ENCODE assay signal across 12 mouse cellular contexts in the genomic region with DNA sequence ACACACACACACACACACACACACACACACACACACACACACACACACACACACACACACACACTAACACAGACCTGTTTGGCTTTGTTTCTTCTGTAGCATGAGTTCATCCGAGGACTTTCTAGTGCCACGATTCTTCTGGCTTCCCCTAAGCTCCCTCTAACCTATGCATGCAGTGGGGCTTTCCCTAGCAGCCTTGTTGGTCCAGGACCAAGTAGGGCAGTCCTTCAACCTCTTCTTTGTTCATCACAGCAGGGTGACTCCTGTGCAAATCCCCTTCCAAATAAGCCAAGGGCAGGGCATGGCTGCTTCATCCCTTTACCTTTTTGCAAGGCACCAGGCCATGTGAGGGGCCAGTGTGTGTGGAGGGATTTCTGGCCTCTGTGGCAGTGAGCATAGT. TPM values are rescaled to one million over a fixed set of nuclear protein-coding genes. Genes with fewer than 3 reads are reported as not detected.
DNase-seq lines count a peak whose midpoint lies in the region; ATAC-seq and TF ChIP-seq lines count a peak whose summit lies in the region.
"Had no signal": no experiment of that assay in that cellular context is flagged by ENCODE, and none has a peak within 500 bp of the region (broad histone marks: within the 10 kb centered on the region; RNA-seq: fewer than 3 reads in every experiment).

No protein-coding gene starts in this region.

- DNase-seq in heart, postnatal 4 days: no peak
- no peak for DNase-seq in ES-E14 (ENCODE audit: low read depth, low spot score)
- no peak for DNase-seq in frontal cortex, adult 2 months (ENCODE audit: extremely low spot score in 1 of 2, low spot score in 1 of 2)

- no peaks in the 10 kb centered on the region for H3K27me3 ChIP-seq in heart, embryonic 12.5 days (replicated peaks)
- no peaks in the 10 kb centered on the region for H3K27me3 ChIP-seq in intestine, postnatal 0 days (replicated peaks; ENCODE audit: control insufficient read depth, insufficient read depth, low read length)
- no peaks in the 10 kb centered on the region for H3K27me3 ChIP-seq in intestine, embryonic 16.5 days (replicated peaks; ENCODE audit: control insufficient read depth, insufficient read depth, low read length)
- H3K27me3 ChIP-seq: embryonic facial prominence, embryonic 12.5 days had no signal

- H3K4me1 ChIP-seq in heart, embryonic 12.5 days (replicated peaks): peaks cover 24% of the 10 kb centered on the region
- H3K4me1 ChIP-seq in intestine, postnatal 0 days (replicated peaks; ENCODE audit: control insufficient read depth, insufficient read depth, low read length): no peaks in the 10 kb centered on the region
- H3K4me1 ChIP-seq in intestine, embryonic 16.5 days (ENCODE audit: control insufficient read depth, insufficient read depth, low read length): no peaks in the 10 kb centered on the region
- peaks cover 0 to 16% of the 10 kb centered on the region in 2 experiments; a peak in 2 of 4 replicates for H3K4me1 ChIP-seq in ES-E14 (ENCODE audit: control insufficient read depth in 2 of 2, insufficient read depth in 2 of 2, low read length in 2 of 2, poor library complexity in 1 of 2)
- H3K4me1 ChIP-seq: embryonic facial prominence, embryonic 12.5 days; hindbrain, embryonic 13.5 days had no signal

- peak overlapping the region; percentile 19; the same call in 1 of the 2 replicates for H3K27ac ChIP-seq in heart, embryonic 12.5 days (ENCODE audit: poor library complexity, severe bottlenecking)
- H3K27ac ChIP-seq in intestine, postnatal 0 days (ENCODE audit: low read depth, low read length): no peak overlapping the region
- no peak overlapping the region for H3K27ac ChIP-seq in intestine, embryonic 16.5 days (ENCODE audit: low read length)
- H3K27ac ChIP-seq in ES-E14 (ENCODE audit: insufficient read depth, low read depth, low read length, poor library complexity, severe bottlenecking): 0 out of 2 replicates have a peak overlapping the region, but pooled peaks have one; percentile 2
- H3K27ac ChIP-seq: embryonic facial prominence, embryonic 12.5 days; hindbrain, embryonic 13.5 days; liver, embryonic 14.5 days; midbrain, embryonic 10.5 days had no signal

- H3K4me3 ChIP-seq in heart, embryonic 12.5 days: no peak overlapping the region
- H3K4me3 ChIP-seq in intestine, postnatal 0 days (ENCODE audit: low read depth, low read length): no peak overlapping the region
- H3K4me3 ChIP-seq in intestine, embryonic 16.5 days (ENCODE audit: low read length): no peak overlapping the region
- H3K4me3 ChIP-seq in ES-E14 (ENCODE audit: insufficient read depth in 1 of 2, low read depth in 1 of 2, low read length in 2 of 2, poor library complexity in 1 of 2, severe bottlenecking in 1 of 2): no peak overlapping the region
- H3K4me3 ChIP-seq: embryonic facial prominence, embryonic 12.5 days; hindbrain, embryonic 13.5 days; midbrain, embryonic 10.5 days; myocyte had no signal

- WGBS in heart, embryonic 12.5 days: 67% methylated on average over 2 of the region's 2 CpGs
- WGBS in intestine, postnatal 0 days: 47% methylated on average over 2 of the region's 2 CpGs
- WGBS in intestine, embryonic 16.5 days: 74% methylated on average over 2 of the region's 2 CpGs

- peaks cover 5% of the 10 kb centered on the region; the same call in 1 of the 2 replicates for H3K9me3 ChIP-seq in heart, embryonic 12.5 days (replicated peaks)
- H3K9me3 ChIP-seq in intestine, postnatal 0 days (ENCODE audit: control insufficient read depth): no peaks in the 10 kb centered on the region
- peaks cover 5% of the 10 kb centered on the region for H3K9me3 ChIP-seq in intestine, embryonic 16.5 days (ENCODE audit: control insufficient read depth, low read length)
- no peaks in the 10 kb centered on the region for H3K9me3 ChIP-seq in ES-E14 (ENCODE audit: control insufficient read depth, insufficient read depth, low read depth, low read length)

- no peak overlapping the region for H3K9ac ChIP-seq in heart, embryonic 12.5 days
- H3K9ac ChIP-seq in intestine, postnatal 0 days (ENCODE audit: low read depth, low read length): no peak overlapping the region
- H3K9ac ChIP-seq in intestine, embryonic 16.5 days (ENCODE audit: low read depth, low read length): no peak overlapping the region
- no peak overlapping the region for H3K9ac ChIP-seq in ES-E14 (ENCODE audit: insufficient read depth, low read depth, low read length, poor library complexity, severe bottlenecking)
- H3K9ac ChIP-seq: embryonic facial prominence, embryonic 12.5 days; hindbrain, embryonic 13.5 days; liver, embryonic 14.5 days had no signal

- TF ChIP-seq CTCF in intestine, postnatal 0 days (IDR thresholded peaks at IDR 0.05; ENCODE audit: low read depth): no peak

- no peak overlapping the region for H3K4me2 ChIP-seq in heart, embryonic 12.5 days
- H3K4me2 ChIP-seq in intestine, postnatal 0 days (replicated peaks; ENCODE audit: low read depth): 0 out of 2 replicates have a peak overlapping the region, but pooled peaks have one; percentile 9
- no peak overlapping the region for H3K4me2 ChIP-seq in intestine, embryonic 16.5 days (ENCODE audit: low read depth, low read length)
- H3K4me2 ChIP-seq: embryonic facial prominence, embryonic 12.5 days; hindbrain, embryonic 13.5 days had no signal

- no peak for ATAC-seq in heart, embryonic 12.5 days (ENCODE audit: insufficient number of reproducible peaks, low FRiP score)
- ATAC-seq in intestine, postnatal 0 days: no peak
- ATAC-seq in intestine, embryonic 16.5 days: no peak
- ATAC-seq in inflammation-experienced regulatory T-cells, adult 6 months: peak; percentile 60

- in situ Hi-C loops in ES-E14 (cut with MboI; ENCODE audit: low sequenced_read_pairs in 2 of 2, unreplicated experiment in 2 of 2): loop anchor here in 1 of 2 experiments (5.0 kb wide), 1 partner anchor 44 kb away; no protein-coding TSS in a partner anchor

- peaks cover 85% of the 10 kb centered on the region for H3K36me3 ChIP-seq in heart, embryonic 12.5 days
- H3K36me3 ChIP-seq in intestine, postnatal 0 days (ENCODE audit: control insufficient read depth, insufficient read depth): peaks cover 60% of the 10 kb centered on the region
- peaks cover 11% of the 10 kb centered on the region for H3K36me3 ChIP-seq in intestine, embryonic 16.5 days (ENCODE audit: control insufficient read depth, insufficient read depth, low read length)
- peaks cover 8% of the 10 kb centered on the region; the same call in 1 of the 2 replicates for H3K36me3 ChIP-seq in ES-E14 (ENCODE audit: control insufficient read depth, insufficient read depth, low read length, poor library complexity, severe bottlenecking)

TF ChIP-seq in ES-E14, 5 proteins besides CTCF, POLR2A, EP300 and RAD21:
- TF ChIP-seq HCFC1 (IDR thresholded peaks at IDR 0.05; ENCODE audit: borderline replicate concordance, insufficient read depth, low read length) (no peak), ZC3H11A (IDR thresholded peaks at IDR 0.05; ENCODE audit: borderline replicate concordance, low read depth, low read length) (no peak)

RNA-seq across cellular contexts. Expression of a gene that starts 34.5 kb away (rescaled TPM):
- 335 and 339 TPM in 2 replicates for polyA plus RNA-seq in heart, embryonic 12.5 days (2016; fragmentation: Nextera tagmentation; extraction: Ambion mirVana)
- 100 to 1,000 TPM; 355 to 365 TPM for total RNA-seq in heart, postnatal 4 days (2021)
- polyA plus RNA-seq in intestine, postnatal 0 days (2015; fragmentation: Nextera tagmentation; extraction: Ambion mirVana): 86.9 and 89.2 TPM in 2 replicates
- polyA plus RNA-seq in intestine, embryonic 16.5 days (2015; fragmentation: Nextera tagmentation; extraction: Ambion mirVana): 235 and 247 TPM in 2 replicates
- total RNA-seq in ES-E14 (2012; rRNA removed): 121 and 125 TPM in 2 replicates
- 100 to 1,000 TPM; 347 to 625 (median 370) TPM for polyA plus RNA-seq in inflammation-experienced regulatory T-cells, adult 6 months (2017; shearing (Covaris generic))
- 76.6 and 76.8 TPM in 2 replicates for polyA plus RNA-seq in frontal cortex, adult 2 months (2012; rRNA removed)

RNA-seq across cellular contexts. Expression of a gene that starts 36.0 kb away (rescaled TPM):
- 23.1 and 23.6 TPM in 2 replicates for polyA plus RNA-seq in heart, embryonic 12.5 days (2016; fragmentation: Nextera tagmentation; extraction: Ambion mirVana)
- total RNA-seq in heart, postnatal 4 days (2021): 10 to 100 TPM; 29.5 to 33.7 TPM
- 29.9 and 30.3 TPM in 2 replicates for polyA plus RNA-seq in intestine, postnatal 0 days (2015; fragmentation: Nextera tagmentation; extraction: Ambion mirVana)
- 27.2 and 28.1 TPM in 2 replicates for polyA plus RNA-seq in intestine, embryonic 16.5 days (2015; fragmentation: Nextera tagmentation; extraction: Ambion mirVana)
- 14.3 and 24.9 TPM in 2 replicates for total RNA-seq in ES-E14 (2012; rRNA removed)
- polyA plus RNA-seq in inflammation-experienced regulatory T-cells, adult 6 months (2017; shearing (Covaris generic)): 100 to 1,000 TPM in 2 of 3 experiments, 10 to 100 TPM in 1; 64.4 to 113 (median 110) TPM
- polyA plus RNA-seq in frontal cortex, adult 2 months (2012; rRNA removed): 21.9 and 24.0 TPM in 2 replicates

Comparison
In these comparisons a context has a peak if more than half of its experiments do, and no peak if none do; other contexts are left out.
1. H3K27ac ChIP-seq: peak in heart, embryonic 12.5 days (single experiment) and ES-E14 (single experiment); none in intestine, postnatal 0 days (single experiment) and intestine, embryonic 16.5 days (single experiment).